Mouse (Mus musculus) naive thymus-derived CD4-positive, alpha-beta T cell, adult 2 months (primary cell): ENCODE results near the gene Gm10229.
"Not testable (repeated sequence)": the region's sequence is repeated elsewhere in the genome, so short reads cannot be mapped to it uniquely, and the experiment has no call there.

Experiments used
- DNase-seq: peaks from one replicate; pipeline ENCODE4 v3.0.0-alpha.2; 2011; ENCODE audit warnings: low read depth

Gm10229 gene

GRCm38 (mm10) chr16:89014984-89015383 is at the start of gene Gm10229:
TSS of gene Gm10229 (plus strand) at chr16:89015284.
- DNase-seq = not testable (repeated sequence)

GRCm38 (mm10) chr16:89010659-89011058 is 4.4 kb upstream of the Gm10229 start, which contains the start of gene Krtap22-2:
TSS of gene Krtap22-2 (minus strand) at chr16:89010759.
- DNase-seq = no peak

GRCm38 (mm10) chr16:89013973-89014372 is 1.1 kb upstream of the Gm10229 start:
- DNase-seq = no peak

- DNase-seq = not testable (repeated sequence)
Observed at GRCm38 (mm10) chr16:89031399-89031798, 16.3 kb downstream of the Gm10229 start, which contains the start of gene Krtap6-1. TSS of gene Krtap6-1 (plus strand) at chr16:89031699.

GRCm38 (mm10) chr16:89041372-89041771 is 26.3 kb downstream of the Gm10229 start, which contains the start of gene Gm10228:
TSS of gene Gm10228 (minus strand) at chr16:89041472.
- not testable (repeated sequence) for DNase-seq

- no peak for DNase-seq
Observed at GRCm38 (mm10) chr16:89047783-89048182, 32.7 kb downstream of the Gm10229 start, which contains the start of gene Krtap6-5. TSS of gene Krtap6-5 (minus strand) at chr16:89047883.

- not testable (repeated sequence) for DNase-seq
Observed at GRCm38 (mm10) chr16:89063902-89064301, 48.8 kb downstream of the Gm10229 start, which contains the start of gene 1110025L11Rik. TSS of gene 1110025L11Rik (minus strand) at chr16:89064002.
